Mouse (Mus musculus): Measurements from ENCODE around the gene Junb.

Junb gene

GRCm38 (mm10) chr8:84987388-84987787, 8.9 kb upstream of the Junb start:
- DNase-seq, result no peak

GRCm38 (mm10) chr8:84986379-84986945, 7.9 kb upstream of the Junb start:
- no peak for DNase-seq

- peak; percentile 93 to 95 for DNase-seq
Measured at GRCm38 (mm10) chr8:84985684-84986378, 7.3 kb upstream of the Junb start.

- no peak for DNase-seq
Measured at GRCm38 (mm10) chr8:84985049-84985683, 6.6 kb upstream of the Junb start.

- DNase-seq, result peak in 1 of 2 experiments; percentile 42
Measured at GRCm38 (mm10) chr8:84984294-84985048, 6.0 kb upstream of the Junb start.

- DNase-seq, result no peak
Measured at GRCm38 (mm10) chr8:84982499-84983011, 4.0 kb upstream of the Junb start.

- DNase-seq, result no peak
Measured at GRCm38 (mm10) chr8:84981644-84982498, 3.4 kb upstream of the Junb start.

GRCm38 (mm10) chr8:84980622-84981358, 2.3 kb upstream of the Junb start:
- DNase-seq, result peak; percentile 54 to 64

- peak; percentile 93 for DNase-seq
Measured at GRCm38 (mm10) chr8:84979599-84980421, 1.3 kb upstream of the Junb start.

GRCm38 (mm10) chr8:84977435-84978247, 877 bp downstream of the Junb start:
- peak; percentile 72 to 75 for DNase-seq

GRCm38 (mm10) chr8:84976763-84977434, 1.6 kb downstream of the Junb start:
- DNase-seq, result no peak

GRCm38 (mm10) chr8:84976031-84976762, 2.3 kb downstream of the Junb start:
- DNase-seq, result peak; percentile 92 to 95

GRCm38 (mm10) chr8:84975434-84975833, 3.1 kb downstream of the Junb start:
- DNase-seq, result peak; percentile 64 to 75

GRCm38 (mm10) chr8:84974543-84975142, 3.9 kb downstream of the Junb start:
- no peak for DNase-seq

GRCm38 (mm10) chr8:84973803-84974542, 4.5 kb downstream of the Junb start:
- DNase-seq, result no peak

- no peak for DNase-seq
Measured at GRCm38 (mm10) chr8:84973079-84973478, 5.4 kb downstream of the Junb start.

GRCm38 (mm10) chr8:84970913-84971312, 7.6 kb downstream of the Junb start:
- no peak for DNase-seq
